ENCODE assay signal across 21 mouse cellular contexts in genomic region chr6:116946083-116946732, GRCm38 (mm10).
A peak's percentile ranks its signal among the peaks of the same experiment; 100 is the strongest.
DNase-seq lines count a peak whose midpoint lies in the region; ATAC-seq and TF ChIP-seq lines count a peak whose summit lies in the region.
"Had no signal": no experiment of that assay in that cellular context is flagged by ENCODE, and none has a peak within 500 bp of the region (broad histone marks: within the 10 kb centered on the region; RNA-seq: fewer than 3 reads in every experiment).

No protein-coding gene starts in this region.

- intact Hi-C loops in heart, postnatal 10 days (cut with DNase I), result no loop called here

- TF ChIP-seq CTCF in brain, embryonic 14.5 days (IDR thresholded peaks at IDR 0.05; ENCODE audit: borderline replicate concordance, extremely low read depth, insufficient read depth, insufficient read length), result no peak

- no peak for DNase-seq in heart, embryonic 10.5 days (ENCODE audit: low spot score)
- no peak for DNase-seq in heart, postnatal 10 days
- peak; percentile 45 for DNase-seq in A20 (ENCODE audit: low read depth, low spot score)
- DNase-seq in brain, embryonic 14.5 days (ENCODE audit: low read depth), result peak; percentile 73
- DNase-seq in limb, embryonic 11.5 days (ENCODE audit: low spot score), result peak; percentile 35
- no peak for DNase-seq in adrenal gland, adult 2 months
- no peak for DNase-seq in B cell, adult 2 months
- no peak for DNase-seq in kidney, postnatal 4 days
- DNase-seq: cerebellum, adult 11-12 months; cerebellum, postnatal 36 days; kidney, adult 11 months; kidney, postnatal 10 days; liver; liver, postnatal 0 days; lung, postnatal 14 days; retina, postnatal 1 day; thymus, adult 18-20 months had no signal

- H3K9ac ChIP-seq in limb, embryonic 11.5 days (ENCODE audit: low read length), result no peak overlapping the region
- H3K9ac ChIP-seq: forebrain, embryonic 13.5 days; hindbrain, embryonic 15.5 days; liver, postnatal 0 days had no signal

- no peaks in the 10 kb centered on the region for H3K27me3 ChIP-seq in heart, embryonic 10.5 days (ENCODE audit: insufficient read depth, poor library complexity, severe bottlenecking)
- H3K27me3 ChIP-seq in limb, embryonic 11.5 days (ENCODE audit: control insufficient read depth, insufficient read depth, low read length), result no peaks in the 10 kb centered on the region
- H3K27me3 ChIP-seq: forebrain, embryonic 13.5 days; hindbrain, embryonic 15.5 days had no signal

- H3K9me3 ChIP-seq in heart, embryonic 10.5 days, result no peaks in the 10 kb centered on the region
- no peaks in the 10 kb centered on the region for H3K9me3 ChIP-seq in limb, embryonic 11.5 days (ENCODE audit: control insufficient read depth, low read length)
- H3K9me3 ChIP-seq: forebrain, embryonic 13.5 days; hindbrain, embryonic 15.5 days had no signal

- no peak for ATAC-seq in limb, embryonic 11.5 days (ENCODE audit: insufficient number of reproducible peaks, low FRiP score, low TSS enrichment, low read depth)
- ATAC-seq: forebrain, embryonic 13.5 days; liver, postnatal 0 days had no signal

- no peak overlapping the region for H3K4me3 ChIP-seq in heart, embryonic 10.5 days
- H3K4me3 ChIP-seq in limb, embryonic 11.5 days (ENCODE audit: low read depth, low read length), result no peak overlapping the region
- H3K4me3 ChIP-seq: forebrain, embryonic 13.5 days; gastrocnemius, adult 2 months; hindbrain, embryonic 15.5 days; left cerebral cortex, adult 2 months had no signal

- 0 out of 2 replicates have a peak overlapping the region, but pooled peaks have one; percentile 59 for H3K27ac ChIP-seq in heart, embryonic 10.5 days
- H3K27ac ChIP-seq in limb, embryonic 11.5 days (replicated peaks; ENCODE audit: low read depth, low read length), result no peak overlapping the region; the same call in 1 of the 2 replicates
- H3K27ac ChIP-seq: forebrain, embryonic 13.5 days; gastrocnemius, adult 2 months; hindbrain, embryonic 15.5 days; left cerebral cortex, adult 2 months had no signal

- no peak overlapping the region for H3K4me2 ChIP-seq in limb, embryonic 11.5 days (ENCODE audit: low read depth, severe bottlenecking)
- H3K4me2 ChIP-seq: forebrain, embryonic 13.5 days; hindbrain, embryonic 15.5 days had no signal

- peaks cover 13% of the 10 kb centered on the region for H3K4me1 ChIP-seq in heart, embryonic 10.5 days
- peaks cover 8% of the 10 kb centered on the region; the same call in 1 of the 2 replicates for H3K4me1 ChIP-seq in limb, embryonic 11.5 days (ENCODE audit: control insufficient read depth, insufficient read depth, low read length)
- H3K4me1 ChIP-seq: forebrain, embryonic 13.5 days; hindbrain, embryonic 15.5 days had no signal

- TF ChIP-seq POLR2A in brain, embryonic 14.5 days (IDR thresholded peaks at IDR 0.05; ENCODE audit: borderline replicate concordance, extremely low read depth, insufficient read depth, insufficient read length, poor library complexity, severe bottlenecking), result no peak

- no peaks in the 10 kb centered on the region for H3K36me3 ChIP-seq in heart, embryonic 10.5 days
- no peaks in the 10 kb centered on the region for H3K36me3 ChIP-seq in limb, embryonic 11.5 days (ENCODE audit: control insufficient read depth, insufficient read depth, low read length)
- H3K36me3 ChIP-seq: hindbrain, embryonic 15.5 days had no signal

- WGBS in heart, embryonic 10.5 days, result 43% methylated on average over 8 of the region's 8 CpGs
- WGBS in limb, embryonic 11.5 days, result 8% methylated on average over 8 of the region's 8 CpGs

Comparison
In these comparisons a context has a peak if more than half of its experiments do, and no peak if none do; other contexts are left out.
1. DNase-seq: peak in A20 (single experiment), brain, embryonic 14.5 days (single experiment) and limb, embryonic 11.5 days (single experiment); none in heart, embryonic 10.5 days (single experiment), heart, postnatal 10 days (0 of 2), adrenal gland, adult 2 months (single experiment), B cell, adult 2 months (0 of 2) and kidney, postnatal 4 days (0 of 2).